Mouse (Mus musculus) embryonic facial prominence, embryonic 13.5 days (tissue): Measurements from ENCODE around the gene Slc25a24. TPM values are rescaled to one million over a fixed set of nuclear protein-coding genes. Genes with fewer than 3 reads are reported as not detected.
A peak's percentile ranks its signal among the peaks of the same experiment; 100 is the strongest.

Source experiments
- ATAC-seq: fragments of 200-750 bp; cut with Nextera tagmentation; 2 replicates; pipeline ENCODE4 v1.8.0; 2017; ENCODE audit warnings: low read depth; ENCODE audit not compliant: insufficient number of reproducible peaks, insufficient read depth, low FRiP score, low TSS enrichment
- H3K27ac ChIP-seq: fragments of 300-500 bp; sonication (generic); 2 replicates; pipeline ENCODE4 v1.5.1; 2015; ENCODE audit warnings: moderate library complexity, mild to moderate bottlenecking, inconsistent platforms
- H3K27me3 ChIP-seq: fragments of 300-500 bp; sonication (generic); 2 replicates; pipeline ENCODE4 v1.6.1; 2015; ENCODE audit warnings: mild to moderate bottlenecking, inconsistent platforms
- H3K36me3 ChIP-seq: fragments of 300-500 bp; sonication (generic); 2 replicates; pipeline ENCODE4 v1.6.1; 2015; ENCODE audit warnings: mild to moderate bottlenecking, inconsistent platforms
- H3K4me1 ChIP-seq: fragments of 300-500 bp; sonication (generic); 2 replicates; pipeline ENCODE4 v1.6.1; 2015; ENCODE audit warnings: inconsistent platforms
- H3K4me2 ChIP-seq: fragments of 300-500 bp; sonication (generic); 2 replicates; pipeline ENCODE4 v1.6.1; 2015; ENCODE audit warnings: moderate library complexity, mild to moderate bottlenecking, inconsistent platforms
- H3K4me3 ChIP-seq: fragments of 300-500 bp; sonication (generic); 2 replicates; pipeline ENCODE4 v1.5.1; 2015; ENCODE audit warnings: mild to moderate bottlenecking, inconsistent platforms
- H3K9ac ChIP-seq: fragments of 300-500 bp; sonication (generic); 2 replicates; pipeline ENCODE4 v1.6.1; 2015; ENCODE audit warnings: mild to moderate bottlenecking, inconsistent platforms
- H3K9me3 ChIP-seq: fragments of 300-500 bp; sonication (generic); 2 replicates; pipeline ENCODE4 v1.6.1; 2016; ENCODE audit warnings: inconsistent platforms
- WGBS: fragments of 180-500 bp; shearing (Covaris S2); methylation state at CpG from one replicate; pipeline ENCODE4 v1.1.7; 2015; ENCODE audit warnings: mixed read lengths; 5-methylcytosine and 5-hydroxymethylcytosine counted together
- polyA plus RNA-seq: library from polyadenylated mRNA; unstranded; fragments of >200 nt; fragmentation: Nextera tagmentation; extraction: Ambion mirVana; gene quantifications from 2 replicates; pipeline ENCODE4 v1.2.1, GENCODE M21; 2015

Slc25a24 gene
- polyA plus RNA-seq, 1 experiment from 2014 or later, result 44.3 TPM

- WGBS, result 84% methylated on average over 4 of the region's 4 CpGs
- H3K4me1 ChIP-seq, result no peaks in the 10 kb centered on the region
- no peak overlapping the region for H3K4me2 ChIP-seq
- ATAC-seq, result no peak
- H3K27me3 ChIP-seq, result no peaks in the 10 kb centered on the region
- H3K27ac ChIP-seq, result no peak overlapping the region
- peaks cover 48% of the 10 kb centered on the region for H3K36me3 ChIP-seq
- H3K4me3 ChIP-seq, result no peak overlapping the region
- no peak overlapping the region for H3K9ac ChIP-seq
- H3K9me3 ChIP-seq, result no peaks in the 10 kb centered on the region
These were observed 10.0 kb downstream of the Slc25a24 start for GRCm38 (mm10) chr3:109132966-109133365.

- Histone ChIP-seq H3K36me3 (peaks cover 44% of the 10 kb centered on the region), H3K9ac (no peak overlapping the region), H3K9me3 (no peaks in the 10 kb centered on the region), H3K27ac (no peak overlapping the region), H3K4me3 (no peak overlapping the region), H3K4me2 (no peak overlapping the region), H3K27me3 (no peaks in the 10 kb centered on the region), H3K4me1 (no peaks in the 10 kb centered on the region)
- WGBS, result 95% methylated on average over 15 of the region's 15 CpGs
- ATAC-seq, result no peak
These were observed 11.1 kb downstream of the Slc25a24 start for GRCm38 (mm10) chr3:109134036-109134435.

GRCm38 (mm10) chr3:109135352-109135751 lies 12.4 kb downstream of the Slc25a24 start:
- ATAC-seq, result no peak
- Histone ChIP-seq H3K4me1 (no peaks in the 10 kb centered on the region), H3K27me3 (no peaks in the 10 kb centered on the region), H3K9ac (no peak overlapping the region), H3K4me2 (no peak overlapping the region), H3K36me3 (peaks cover 39% of the 10 kb centered on the region), H3K4me3 (no peak overlapping the region), H3K27ac (no peak overlapping the region), H3K9me3 (no peaks in the 10 kb centered on the region)
- 96% methylated on average over 1 of the region's 1 CpGs for WGBS

GRCm38 (mm10) chr3:109152561-109152960 lies 29.6 kb downstream of the Slc25a24 start:
- Histone ChIP-seq H3K9me3 (no peaks in the 10 kb centered on the region), H3K9ac (no peak overlapping the region), H3K27ac (no peak overlapping the region), H3K27me3 (no peaks in the 10 kb centered on the region), H3K4me1 (peaks cover 8% of the 10 kb centered on the region), H3K4me2 (no peak overlapping the region), H3K36me3 (peaks cover 16% of the 10 kb centered on the region; the same call in 1 of the 2 replicates), H3K4me3 (no peak overlapping the region)
- ATAC-seq, result no peak
- WGBS, result 76% methylated on average over 4 of the region's 4 CpGs

GRCm38 (mm10) chr3:109153410-109153809 lies 30.5 kb downstream of the Slc25a24 start:
- peaks cover 10% of the 10 kb centered on the region for H3K4me1 ChIP-seq
- H3K9ac ChIP-seq, result no peak overlapping the region
- no peaks in the 10 kb centered on the region for H3K27me3 ChIP-seq
- peaks cover 17% of the 10 kb centered on the region; the same call in 1 of the 2 replicates for H3K36me3 ChIP-seq
- no peak for ATAC-seq
- no peak overlapping the region for H3K4me2 ChIP-seq
- no peaks in the 10 kb centered on the region for H3K9me3 ChIP-seq
- 94% methylated on average over 6 of the region's 6 CpGs for WGBS
- no peak overlapping the region for H3K27ac ChIP-seq
- no peak overlapping the region for H3K4me3 ChIP-seq

GRCm38 (mm10) chr3:109155926-109156669 lies 33.1 kb downstream of the Slc25a24 start:
- Histone ChIP-seq H3K27ac (no peak overlapping the region), H3K9me3 (no peaks in the 10 kb centered on the region), H3K27me3 (no peaks in the 10 kb centered on the region), H3K9ac (no peak overlapping the region), H3K36me3 (peaks cover 29% of the 10 kb centered on the region), H3K4me3 (no peak overlapping the region), H3K4me2 (no peak overlapping the region), H3K4me1 (peaks cover 10% of the 10 kb centered on the region)
- ATAC-seq, result no peak
- WGBS, result 56% methylated on average over 4 of the region's 4 CpGs

- Histone ChIP-seq H3K27ac (peak overlapping the region; percentile 60; the same call in 1 of the 2 replicates), H3K4me3 (no peak overlapping the region), H3K4me2 (no peak overlapping the region), H3K36me3 (peaks cover 35% of the 10 kb centered on the region), H3K27me3 (no peaks in the 10 kb centered on the region), H3K9me3 (no peaks in the 10 kb centered on the region), H3K4me1 (peaks cover 10% of the 10 kb centered on the region), H3K9ac (no peak overlapping the region)
- 39% methylated on average over 3 of the region's 3 CpGs for WGBS
- peak; percentile 56; the same call in 1 of the 2 replicates for ATAC-seq
These were observed 34.5 kb downstream of the Slc25a24 start for GRCm38 (mm10) chr3:109157481-109157880.

- no peaks in the 10 kb centered on the region for H3K4me1 ChIP-seq
- H3K36me3 ChIP-seq, result peaks cover 68% of the 10 kb centered on the region
- 94% methylated on average over 2 of the region's 2 CpGs for WGBS
- H3K27ac ChIP-seq, result no peak overlapping the region
- no peaks in the 10 kb centered on the region for H3K27me3 ChIP-seq
- H3K4me2 ChIP-seq, result no peak overlapping the region
- no peaks in the 10 kb centered on the region for H3K9me3 ChIP-seq
- no peak overlapping the region for H3K9ac ChIP-seq
- H3K4me3 ChIP-seq, result no peak overlapping the region
- ATAC-seq, result no peak
These were observed 41.1 kb downstream of the Slc25a24 start for GRCm38 (mm10) chr3:109164088-109164487.

GRCm38 (mm10) chr3:109164644-109165043 lies 41.7 kb downstream of the Slc25a24 start:
- no peak overlapping the region for H3K4me3 ChIP-seq
- no peak overlapping the region for H3K9ac ChIP-seq
- H3K9me3 ChIP-seq, result no peaks in the 10 kb centered on the region
- 73% methylated on average over 1 of the region's 1 CpGs for WGBS
- no peaks in the 10 kb centered on the region for H3K4me1 ChIP-seq
- peaks cover 62% of the 10 kb centered on the region for H3K36me3 ChIP-seq
- no peak for ATAC-seq
- H3K27me3 ChIP-seq, result no peaks in the 10 kb centered on the region
- H3K4me2 ChIP-seq, result no peak overlapping the region
- no peak overlapping the region for H3K27ac ChIP-seq

- WGBS, result 92% methylated on average over 8 of the region's 8 CpGs
- peaks cover 57% of the 10 kb centered on the region for H3K36me3 ChIP-seq
- no peak overlapping the region for H3K4me2 ChIP-seq
- H3K27me3 ChIP-seq, result no peaks in the 10 kb centered on the region
- ATAC-seq, result no peak
- H3K27ac ChIP-seq, result no peak overlapping the region
- no peaks in the 10 kb centered on the region for H3K4me1 ChIP-seq
- H3K9me3 ChIP-seq, result no peaks in the 10 kb centered on the region
- no peak overlapping the region for H3K4me3 ChIP-seq
- H3K9ac ChIP-seq, result no peak overlapping the region
These were observed 42.4 kb downstream of the Slc25a24 start for GRCm38 (mm10) chr3:109165214-109165829.

GRCm38 (mm10) chr3:109169121-109169520 lies 46.2 kb downstream of the Slc25a24 start:
- no peak for ATAC-seq
- H3K9me3 ChIP-seq, result no peaks in the 10 kb centered on the region
- 89% methylated on average over 2 of the region's 2 CpGs for WGBS

More at GRCm38 (mm10) chr3:109169121-109169520, 46.2 kb downstream of the Slc25a24 start:
- peaks cover 31% of the 10 kb centered on the region for H3K36me3 ChIP-seq
- H3K27ac ChIP-seq, result no peak overlapping the region
- H3K4me1 ChIP-seq, result no peaks in the 10 kb centered on the region
- no peak overlapping the region for H3K4me2 ChIP-seq
- no peaks in the 10 kb centered on the region for H3K27me3 ChIP-seq
- no peak overlapping the region for H3K9ac ChIP-seq
- H3K4me3 ChIP-seq, result no peak overlapping the region
